Mouse (Mus musculus) CH12.LX (cell line): ENCODE measurements around the gene Gjc2. TPM values are rescaled to one million over a fixed set of nuclear protein-coding genes. Genes with fewer than 3 reads are reported as not detected.

ENCODE experiments used
- DNase-seq: peaks from one replicate; pipeline ENCODE4 v3.0.0-alpha.2; 2013; ENCODE audit errors: extremely low read depth
- H3K27ac ChIP-seq: 2 replicates; pipeline ENCODE4 v1.5.1; 2012; ENCODE audit warnings: low read depth, mild to moderate bottlenecking, control low read depth, moderate library complexity; ENCODE audit not compliant: insufficient read depth
- H3K27me3 ChIP-seq: replicated peaks from 2 replicates; pipeline ENCODE3; 2012; ENCODE audit warnings: inconsistent platforms
- H3K36me3 ChIP-seq, 2 experiments: replicated peaks in 1 of 2; 2 replicates each; pipeline versions ENCODE3 to v1.6.1; 2012; ENCODE audit warnings: inconsistent platforms in 1 of 2, low read length in 1 of 2, mild to moderate bottlenecking in 1 of 2, mixed read lengths in 1 of 2, moderate library complexity in 1 of 2; ENCODE audit not compliant: control insufficient read depth in 1 of 2, insufficient read depth in 1 of 2
- H3K4me1 ChIP-seq, 2 experiments: 2 replicates each; pipeline ENCODE4 v1.6.1; 2012; ENCODE audit warnings: inconsistent platforms in 1 of 2, moderate library complexity in 1 of 2; ENCODE audit not compliant: insufficient read depth in 2 of 2, control insufficient read depth in 1 of 2
- H3K4me2 ChIP-seq: 2 replicates; pipeline ENCODE4 v1.6.1; 2012; ENCODE audit warnings: low read depth, mild to moderate bottlenecking, control low read depth; ENCODE audit not compliant: poor library complexity, insufficient read depth, severe bottlenecking
- H3K4me3 ChIP-seq, 3 experiments: fragments of 150-350 bp in 1 of 3; sonication (generic) in 1 of 3; replicated peaks in 1 of 3; 2 replicates each; pipeline versions ENCODE3 to v1.5.1; 2011 to 2012; ENCODE audit warnings: low read depth in 2 of 3, low read length in 2 of 3, mild to moderate bottlenecking in 2 of 3, moderate library complexity in 2 of 3, control low read depth in 1 of 3, improper control_type of control experiment in 1 of 3, inconsistent platforms in 1 of 3, mixed read lengths in 1 of 3; ENCODE audit not compliant: poor library complexity in 1 of 3
- H3K79me2 ChIP-seq: replicated peaks from 2 replicates; pipeline ENCODE4 v1.6.1; 2012; ENCODE audit warnings: mild to moderate bottlenecking, moderate library complexity; ENCODE audit not compliant: control insufficient read depth, poor library complexity, insufficient read depth, severe bottlenecking; ENCODE audit errors: extremely low read depth
- H3K9ac ChIP-seq: 2 replicates; pipeline ENCODE4 v1.6.1; 2012; ENCODE audit warnings: low read depth, mild to moderate bottlenecking, control low read depth, moderate library complexity; ENCODE audit not compliant: insufficient read depth
- H3K9me3 ChIP-seq: replicated peaks from 2 replicates; pipeline ENCODE3; 2012; ENCODE audit warnings: low read length, inconsistent platforms, mixed read lengths
- BHLHE40 ChIP-seq: IDR thresholded peaks from 2 replicates; pipeline ENCODE4 v1.6.1; 2011; ENCODE audit warnings: mild to moderate bottlenecking, low read depth, low read length, improper control_type of control experiment
- CHD1 ChIP-seq: IDR thresholded peaks from 2 replicates; pipeline ENCODE4 v1.6.1; 2012; ENCODE audit warnings: low read depth, low read length, improper control_type of control experiment, inconsistent platforms
- CHD2 ChIP-seq: IDR thresholded peaks from 2 replicates; pipeline ENCODE4 v1.6.1; 2011; ENCODE audit warnings: low read length, improper control_type of control experiment
- CTCF ChIP-seq, 2 experiments: IDR thresholded peaks in 1 of 2; conservative IDR thresholded peaks in 1 of 2; 2 replicates each; pipeline ENCODE4 v1.5.1; 2011 to 2012; ENCODE audit warnings: low read depth in 2 of 2, low read length in 2 of 2, improper control_type of control experiment in 1 of 2, inconsistent platforms in 1 of 2, mild to moderate bottlenecking in 1 of 2, moderate library complexity in 1 of 2
- ELF1 ChIP-seq: IDR thresholded peaks from 2 replicates; pipeline ENCODE4 v1.6.1; 2014; ENCODE audit warnings: low read depth, mild to moderate bottlenecking, inconsistent platforms, low read length, improper control_type of control experiment
- EP300 ChIP-seq: IDR thresholded peaks from 2 replicates; pipeline ENCODE4 v1.6.1; 2011; ENCODE audit warnings: low read length, improper control_type of control experiment
- ETS1 ChIP-seq: conservative IDR thresholded peaks from 2 replicates; pipeline ENCODE4 v1.6.1; 2012; ENCODE audit warnings: low read depth, mild to moderate bottlenecking, inconsistent platforms, low read length, improper control_type of control experiment, moderate library complexity
- GABPA ChIP-seq: IDR thresholded peaks from 2 replicates; pipeline ENCODE4 v1.6.1; 2012; ENCODE audit warnings: low read depth, low read length, improper control_type of control experiment, inconsistent platforms; ENCODE audit not compliant: insufficient replicate concordance
- HCFC1 ChIP-seq: IDR thresholded peaks from 2 replicates; pipeline ENCODE4 v1.6.1; 2012; ENCODE audit warnings: low read depth, mild to moderate bottlenecking, inconsistent platforms, low read length, improper control_type of control experiment
- IRF4 ChIP-seq: IDR thresholded peaks from 2 replicates; pipeline ENCODE4 v1.6.1; 2014; ENCODE audit warnings: low read depth, mild to moderate bottlenecking, inconsistent platforms, low read length, improper control_type of control experiment
- JUN ChIP-seq: IDR thresholded peaks from 2 replicates; pipeline ENCODE4 v1.6.1; 2011; ENCODE audit warnings: low read depth, mild to moderate bottlenecking, low read length, improper control_type of control experiment, moderate library complexity; ENCODE audit not compliant: insufficient read depth
- JUND ChIP-seq: conservative IDR thresholded peaks from 2 replicates; pipeline ENCODE4 v1.6.1; 2011; ENCODE audit warnings: low read depth, low read length, improper control_type of control experiment
- KAT2A ChIP-seq: IDR thresholded peaks from 2 replicates; pipeline ENCODE4 v1.6.1; 2012; ENCODE audit warnings: low read length, improper control_type of control experiment, inconsistent platforms; ENCODE audit not compliant: insufficient replicate concordance
- MAFK ChIP-seq: IDR thresholded peaks from 2 replicates; pipeline ENCODE4 v1.6.1; 2011; ENCODE audit warnings: low read length, improper control_type of control experiment; ENCODE audit not compliant: insufficient replicate concordance
- MAX ChIP-seq: IDR thresholded peaks from 2 replicates; pipeline ENCODE4 v1.6.1; 2011; ENCODE audit warnings: low read length, improper control_type of control experiment
- MAZ ChIP-seq: IDR thresholded peaks from 2 replicates; pipeline ENCODE4 v1.6.1; 2012; ENCODE audit warnings: low read depth, mild to moderate bottlenecking, inconsistent platforms, low read length, improper control_type of control experiment, moderate library complexity
- MEF2A ChIP-seq: IDR thresholded peaks from 2 replicates; pipeline ENCODE4 v1.6.1; 2014; ENCODE audit warnings: low read depth, mild to moderate bottlenecking, inconsistent platforms, low read length, improper control_type of control experiment, borderline replicate concordance
- MXI1 ChIP-seq: IDR thresholded peaks from 2 replicates; pipeline ENCODE4 v1.6.1; 2011; ENCODE audit warnings: mild to moderate bottlenecking, low read depth, low read length, improper control_type of control experiment
- MYC ChIP-seq: IDR thresholded peaks from 2 replicates; pipeline ENCODE4 v1.6.1; 2011; ENCODE audit warnings: low read depth, mild to moderate bottlenecking, improper control_type of control experiment, low read length
- NELFE ChIP-seq: IDR thresholded peaks from 2 replicates; pipeline ENCODE4 v1.6.1; 2011; ENCODE audit warnings: low read depth, low read length, improper control_type of control experiment
- NRF1 ChIP-seq: IDR thresholded peaks from 2 replicates; pipeline ENCODE4 v1.6.1; 2014; ENCODE audit warnings: low read depth, mild to moderate bottlenecking, inconsistent platforms, low read length, improper control_type of control experiment, moderate library complexity
- PAX5 ChIP-seq: IDR thresholded peaks from 2 replicates; pipeline ENCODE4 v1.6.1; 2012; ENCODE audit warnings: low read length, inconsistent platforms, mixed read lengths
- POLR2A ChIP-seq: IDR thresholded peaks from 2 replicates; pipeline ENCODE4 v1.6.1; 2011; ENCODE audit warnings: low read depth, mild to moderate bottlenecking, improper control_type of control experiment, low read length
- POLR2AphosphoS2 ChIP-seq: IDR thresholded peaks from 2 replicates; pipeline ENCODE4 v1.6.1; 2011; ENCODE audit warnings: low read depth, low read length, improper control_type of control experiment
- RAD21 ChIP-seq: IDR thresholded peaks from 2 replicates; pipeline ENCODE4 v1.6.1; 2011; ENCODE audit warnings: low read depth, mild to moderate bottlenecking, low read length, improper control_type of control experiment, moderate library complexity
- RCOR1 ChIP-seq: conservative IDR thresholded peaks from 2 replicates; pipeline ENCODE4 v1.6.1; 2012; ENCODE audit warnings: low read depth, mild to moderate bottlenecking, inconsistent platforms, low read length, improper control_type of control experiment
- SIN3A ChIP-seq: IDR thresholded peaks from 2 replicates; pipeline ENCODE4 v1.6.1; 2012; ENCODE audit warnings: low read length, improper control_type of control experiment, inconsistent platforms
- TBP ChIP-seq: conservative IDR thresholded peaks from 2 replicates; pipeline ENCODE4 v1.6.1; 2011; ENCODE audit warnings: low read depth, low read length, improper control_type of control experiment
- TCF12 ChIP-seq: IDR thresholded peaks from 2 replicates; pipeline ENCODE4 v1.6.1; 2014; ENCODE audit warnings: low read depth, mild to moderate bottlenecking, inconsistent platforms, low read length, improper control_type of control experiment
- UBTF ChIP-seq: IDR thresholded peaks from 2 replicates; pipeline ENCODE4 v1.6.1; 2012; ENCODE audit warnings: low read depth, mild to moderate bottlenecking, inconsistent platforms, low read length, improper control_type of control experiment, moderate library complexity
- USF1 ChIP-seq: IDR thresholded peaks from 2 replicates; pipeline ENCODE4 v1.6.1; 2014; ENCODE audit warnings: low read depth, mild to moderate bottlenecking, inconsistent platforms, low read length, improper control_type of control experiment
- USF2 ChIP-seq: conservative IDR thresholded peaks from 2 replicates; pipeline ENCODE4 v1.6.1; 2011; ENCODE audit warnings: low read depth, low read length, improper control_type of control experiment
- ZC3H11A ChIP-seq: IDR thresholded peaks from 2 replicates; pipeline ENCODE4 v1.6.1; 2012; ENCODE audit warnings: low read depth, mild to moderate bottlenecking, inconsistent platforms, low read length, improper control_type of control experiment
- ZKSCAN1 ChIP-seq: IDR thresholded peaks from 2 replicates; pipeline ENCODE4 v1.6.1; 2012; ENCODE audit warnings: low read depth, inconsistent platforms, low read length, improper control_type of control experiment, borderline replicate concordance
- ZMIZ1 ChIP-seq: IDR thresholded peaks from 2 replicates; pipeline ENCODE4 v1.6.1; 2012; ENCODE audit warnings: low read depth, mild to moderate bottlenecking, inconsistent platforms, low read length, improper control_type of control experiment
- ZNF384 ChIP-seq: IDR thresholded peaks from 2 replicates; pipeline ENCODE4 v1.6.1; 2012; ENCODE audit warnings: low read depth, low read length, improper control_type of control experiment, inconsistent platforms
- dilution Hi-C: fragments of 300-500 bp; cut with MboI; formaldehyde crosslinking; loops from 2 replicates; pipeline ENCODE4 v1.14.3; 2020; ENCODE audit warnings: low sequenced_read_pairs; ENCODE audit not compliant: extremely low pct_unique_long_range_greater_than_20kb, extremely low pct_ligation_motif_present
- in situ Hi-C: fragments of 300-500 bp; cut with MboI; formaldehyde crosslinking; loops from 3 replicates; pipeline ENCODE4 v1.14.3; 2019; ENCODE audit warnings: low sequenced_read_pairs, low pct_ligation_motif_present, low pct_unique_long_range_greater_than_20kb, mixed read lengths
- polyA plus RNA-seq: library from polyadenylated mRNA; unstranded; fragments of >175 nt; gene quantifications from 2 replicates; pipeline ENCODE4 v1.2.1, GENCODE M21; 2012; ENCODE audit warnings: low read depth; ENCODE audit not compliant: insufficient read length
- total RNA-seq, 2 experiments: library from RNA; depleted of rRNA; stranded (reverse); fragments of 300-350 nt in 1 of 2; fragments of >200 nt in 1 of 2; gene quantifications; 2 replicates each; pipeline ENCODE4 v1.2.3; 2012 to 2014

Gjc2 gene
- total and polyA plus RNA-seq, 3 experiments, result 0.08 to 0.13 TPM; not detected in 1

- no peak for TF ChIP-seq NRF1
- 0 out of 2 replicates have a peak, but pooled peaks have one; percentile 4 for TF ChIP-seq USF2
- no peak for TF ChIP-seq ZNF384
- 0 out of 2 replicates have a peak, but pooled peaks have one; percentile 18 for TF ChIP-seq JUND
- no peak for TF ChIP-seq ZC3H11A
- no peak for TF ChIP-seq USF1
Measured at GRCm38 (mm10) chr11:59132065-59132464, 50.9 kb downstream of the Gjc2 start (continued).

GRCm38 (mm10) chr11:59131348-59131919, 51.6 kb downstream of the Gjc2 start:
- Histone ChIP-seq H3K27me3 (peaks cover 22% of the 10 kb centered on the region), H3K79me2 (no peaks in the 10 kb centered on the region), H3K9ac (no peak overlapping the region), H3K4me2 (peak overlapping the region; percentile 75), H3K4me3 (peak overlapping the region in 1 of 3 experiments; percentile 23), H3K27ac (no peak overlapping the region), H3K36me3 (no peaks in the 10 kb centered on the region), H3K9me3 (peaks cover 19% of the 10 kb centered on the region), H3K4me1 (peaks cover 24 to 40% of the 10 kb centered on the region in 2 experiments)
- peak; percentile 84 for DNase-seq
- in situ Hi-C loops (no loop called here), dilution Hi-C loops (no loop called here)
- no peak for TF ChIP-seq POLR2AphosphoS2
- 0 out of 2 replicates have a peak, but pooled peaks have one; percentile 0 for TF ChIP-seq MAZ
- TF ChIP-seq KAT2A, result no peak
- TF ChIP-seq ZKSCAN1, result no peak
- TF ChIP-seq SIN3A, result peak; percentile 1; the same call in 1 of the 2 replicates
- TF ChIP-seq ZC3H11A, result no peak
- TF ChIP-seq EP300, result peak; percentile 12; the same call in 1 of the 2 replicates
- TF ChIP-seq GABPA, result no peak
- TF ChIP-seq TBP, result no peak
- peak; percentile 91 for TF ChIP-seq ETS1
- peak; percentile 98 for TF ChIP-seq TCF12
- TF ChIP-seq MEF2A, result peak; percentile 34; the same call in 1 of the 2 replicates
- TF ChIP-seq ZMIZ1, result peak; percentile 50; the same call in 1 of the 2 replicates
- TF ChIP-seq PAX5, result no peak
- peak; percentile 8; the same call in 1 of the 2 replicates for TF ChIP-seq CHD2
- TF ChIP-seq CHD1, result no peak
- TF ChIP-seq RAD21, result no peak
- TF ChIP-seq NELFE, result no peak
- TF ChIP-seq UBTF, result peak; percentile 83; the same call in 1 of the 2 replicates
- TF ChIP-seq ZNF384, result no peak
- TF ChIP-seq ELF1, result no peak; the same call in 1 of the 2 replicates
- no peak for TF ChIP-seq JUN
- TF ChIP-seq USF1, result no peak
- no peak for TF ChIP-seq MAFK
- TF ChIP-seq RCOR1, result no peak
- peak; percentile 90 for TF ChIP-seq BHLHE40
- TF ChIP-seq MYC, result peak; percentile 35; the same call in 1 of the 2 replicates
- no peak for TF ChIP-seq HCFC1
- TF ChIP-seq JUND, result no peak
- no peak for TF ChIP-seq CTCF (conservative IDR thresholded peaks at IDR 0.05 in 1 of 2, IDR thresholded peaks at IDR 0.05 in 1 of 2; ENCODE audit: low read depth in 2 of 2, low read length in 2 of 2)
- no peak for TF ChIP-seq USF2
- peak; percentile 54; the same call in 1 of the 2 replicates for TF ChIP-seq MAX
- TF ChIP-seq MXI1, result peak; percentile 74
- TF ChIP-seq POLR2A, result no peak
- TF ChIP-seq IRF4, result 0 out of 2 replicates have a peak, but pooled peaks have one; percentile 46
- peak; percentile 20; the same call in 1 of the 2 replicates for TF ChIP-seq NRF1
